Mouse (Mus musculus) stomach, embryonic 16.5 days (tissue): ENCODE results near the gene Rpp25l. TPM values are rescaled to one million over a fixed set of nuclear protein-coding genes. Genes with fewer than 3 reads are reported as not detected.
"Not testable (repeated sequence)": the region's sequence is repeated elsewhere in the genome, so short reads cannot be mapped to it uniquely, and the experiment has no call there.

Source experiments
- ATAC-seq: fragments of 200-750 bp; cut with Nextera tagmentation; 2 replicates; pipeline ENCODE4 v1.8.0; 2017; ENCODE audit warnings: moderate number of reproducible peaks, moderate TSS enrichment; ENCODE audit not compliant: insufficient read depth, low FRiP score
- H3K27ac ChIP-seq: fragments of 300-500 bp; sonication (generic); 2 replicates; pipeline ENCODE4 v1.5.1; 2014; ENCODE audit warnings: low read length
- H3K27me3 ChIP-seq: fragments of 300-500 bp; sonication (generic); 2 replicates; pipeline ENCODE4 v1.6.1; 2014; ENCODE audit warnings: low read length, control low read depth, mixed read lengths; ENCODE audit not compliant: control insufficient read depth, insufficient read depth
- H3K36me3 ChIP-seq: fragments of 300-500 bp; sonication (generic); 2 replicates; pipeline ENCODE4 v1.6.1; 2014; ENCODE audit warnings: low read length; ENCODE audit not compliant: control insufficient read depth, insufficient read depth
- H3K4me1 ChIP-seq: fragments of 300-500 bp; sonication (generic); 2 replicates; pipeline ENCODE4 v1.6.1; 2014; ENCODE audit warnings: low read length, control low read depth, mixed read lengths; ENCODE audit not compliant: control insufficient read depth, insufficient read depth
- H3K4me2 ChIP-seq: fragments of 300-500 bp; sonication (generic); 2 replicates; pipeline ENCODE4 v1.6.1; 2014; ENCODE audit warnings: low read depth, low read length, mixed read lengths
- H3K4me3 ChIP-seq: fragments of 300-500 bp; sonication (generic); replicated peaks from 2 replicates; pipeline ENCODE4 v1.5.1; 2014; ENCODE audit warnings: mild to moderate bottlenecking, low read length
- H3K9ac ChIP-seq: fragments of 300-500 bp; sonication (generic); 2 replicates; pipeline ENCODE4 v1.6.1; 2014; ENCODE audit warnings: low read length
- H3K9me3 ChIP-seq: fragments of 300-500 bp; sonication (generic); replicated peaks from 2 replicates; pipeline ENCODE4 v1.6.1; 2016; ENCODE audit warnings: low read length, control low read depth; ENCODE audit not compliant: control insufficient read depth
- WGBS: fragments of 180-500 bp; shearing (Covaris S2); extraction: QIAGEN DNeasy Blood & Tissue Kit; methylation state at CpG from one replicate; pipeline ENCODE4 v1.1.7; 2014; 5-methylcytosine and 5-hydroxymethylcytosine counted together
- polyA plus RNA-seq: library from polyadenylated mRNA; unstranded; fragments of >200 nt; fragmentation: Nextera tagmentation; extraction: Ambion mirVana; gene quantifications from 2 replicates; pipeline ENCODE4 v1.2.1, GENCODE M21; 2015

The Rpp25l gene
- polyA plus RNA-seq, 1 experiment from 2014 or later: 58.6 TPM

GRCm38 (mm10) chr4:41695800-41696199, 17.5 kb downstream of the Rpp25l start:
- ATAC-seq, H3K9ac ChIP-seq, H3K9me3 ChIP-seq, H3K36me3 ChIP-seq, H3K27ac ChIP-seq, H3K4me1 ChIP-seq, H3K27me3 ChIP-seq: not testable (repeated sequence)
- peak overlapping the region; percentile 14; the same call in 1 of the 2 replicates for H3K4me3 ChIP-seq
- 6% methylated on average over 17 of the region's 38 CpGs for WGBS
- peak overlapping the region; percentile 31; the same call in 1 of the 2 replicates for H3K4me2 ChIP-seq

GRCm38 (mm10) chr4:41693511-41693910, 19.8 kb downstream of the Rpp25l start:
- H3K27me3 ChIP-seq, H3K36me3 ChIP-seq, H3K4me1 ChIP-seq, H3K9me3 ChIP-seq, H3K27ac ChIP-seq, H3K4me3 ChIP-seq, H3K9ac ChIP-seq, ATAC-seq, H3K4me2 ChIP-seq: not testable (repeated sequence)
- WGBS: 16% methylated on average over 4 of the region's 4 CpGs

- not testable (repeated sequence) for H3K9me3 ChIP-seq, H3K27me3 ChIP-seq, ATAC-seq, H3K4me1 ChIP-seq, H3K4me3 ChIP-seq, H3K4me2 ChIP-seq, H3K9ac ChIP-seq, H3K27ac ChIP-seq, H3K36me3 ChIP-seq
- no CpG with 5 or more reads among the region's 4 CpGs for WGBS
Observed at GRCm38 (mm10) chr4:41690014-41690413, 23.3 kb downstream of the Rpp25l start.

GRCm38 (mm10) chr4:41688562-41688961, 24.8 kb downstream of the Rpp25l start:
- H3K4me2 ChIP-seq, H3K27me3 ChIP-seq, H3K4me1 ChIP-seq, H3K27ac ChIP-seq, H3K4me3 ChIP-seq, H3K9ac ChIP-seq, H3K36me3 ChIP-seq, ATAC-seq, H3K9me3 ChIP-seq: not testable (repeated sequence)
- WGBS: 68% methylated on average over 1 of the region's 1 CpGs

- H3K27ac ChIP-seq, H3K4me3 ChIP-seq, ATAC-seq, H3K9ac ChIP-seq, H3K36me3 ChIP-seq, H3K4me2 ChIP-seq, H3K27me3 ChIP-seq, H3K9me3 ChIP-seq, H3K4me1 ChIP-seq: not testable (repeated sequence)
- WGBS: 61% methylated on average over 10 of the region's 10 CpGs
Observed at GRCm38 (mm10) chr4:41685882-41686492, 27.3 kb downstream of the Rpp25l start.

- H3K4me2 ChIP-seq, H3K4me1 ChIP-seq, H3K36me3 ChIP-seq, H3K27ac ChIP-seq, ATAC-seq, H3K9ac ChIP-seq, H3K4me3 ChIP-seq, H3K27me3 ChIP-seq, H3K9me3 ChIP-seq: not testable (repeated sequence)
- under 1% methylated on average over 14 of the region's 14 CpGs for WGBS
Observed at GRCm38 (mm10) chr4:41684931-41685453, 28.3 kb downstream of the Rpp25l start.

- not testable (repeated sequence) for H3K4me3 ChIP-seq, H3K9ac ChIP-seq, H3K27ac ChIP-seq, H3K27me3 ChIP-seq, H3K9me3 ChIP-seq, H3K36me3 ChIP-seq, ATAC-seq
- 7% methylated on average over 23 of the region's 27 CpGs for WGBS
- Histone ChIP-seq H3K4me1 (peaks cover 12% of the 10 kb centered on the region), H3K4me2 (0 out of 2 replicates have a peak overlapping the region, but pooled peaks have one; percentile 5)
Observed at GRCm38 (mm10) chr4:41684131-41684930, 29.0 kb downstream of the Rpp25l start.

- not testable (repeated sequence) for H3K27me3 ChIP-seq, H3K9me3 ChIP-seq, H3K36me3 ChIP-seq, H3K9ac ChIP-seq, H3K4me2 ChIP-seq, H3K27ac ChIP-seq, H3K4me3 ChIP-seq
- peaks cover 19% of the 10 kb centered on the region for H3K4me1 ChIP-seq
- peak; percentile 22; the same call in 1 of the 2 replicates for ATAC-seq
- WGBS: 1% methylated on average over 8 of the region's 27 CpGs
Observed at GRCm38 (mm10) chr4:41683303-41683702, 30.0 kb downstream of the Rpp25l start.

- 0 out of 2 replicates have a peak overlapping the region, but pooled peaks have one; percentile 5 for H3K9ac ChIP-seq
- H3K4me1 ChIP-seq: peaks cover 19% of the 10 kb centered on the region
- H3K36me3 ChIP-seq: no peaks in the 10 kb centered on the region
- no peaks in the 10 kb centered on the region for H3K9me3 ChIP-seq
- ATAC-seq: no peak
- 0 out of 2 replicates have a peak, but pooled peaks cover 8% of the 10 kb centered on the region for H3K27me3 ChIP-seq
- H3K4me3 ChIP-seq: no peak overlapping the region
- H3K4me2 ChIP-seq: peak overlapping the region; percentile 25; the same call in 1 of the 2 replicates
- 43% methylated on average over 6 of the region's 6 CpGs for WGBS
- peak overlapping the region; percentile 62 for H3K27ac ChIP-seq
Observed at GRCm38 (mm10) chr4:41682789-41683188, 30.5 kb downstream of the Rpp25l start.
